Mouse (Mus musculus) liver, embryonic 14.5 days (tissue): Measurements from ENCODE around the gene Lcn6. TPM values are rescaled to one million over a fixed set of nuclear protein-coding genes. Genes with fewer than 3 reads are reported as not detected.
A peak's percentile ranks its signal among the peaks of the same experiment; 100 is the strongest.
"Not testable (repeated sequence)": the region's sequence is repeated elsewhere in the genome, so short reads cannot be mapped to it uniquely, and the experiment has no call there.

ENCODE experiments used
- ATAC-seq: fragments of 200-750 bp; cut with Nextera tagmentation; 2 replicates; pipeline ENCODE4 v1.8.0; 2017; ENCODE audit warnings: moderate number of reproducible peaks, mild to moderate bottlenecking, moderate library complexity; ENCODE audit not compliant: insufficient read depth
- DNase-seq, 3 experiments: peaks; one replicate each; pipeline ENCODE4 v3.0.0-alpha.2; 2012 to 2013; ENCODE audit warnings: low read depth in 3 of 3, low spot score in 3 of 3
- H3K27ac ChIP-seq: fragments of 300-500 bp; sonication (generic); 2 replicates; pipeline ENCODE4 v1.5.1; 2014; ENCODE audit warnings: moderate library complexity, mild to moderate bottlenecking, control low read depth, inconsistent platforms
- H3K27me3 ChIP-seq: fragments of 300-500 bp; sonication (generic); 2 replicates; pipeline ENCODE4 v1.6.1; 2014; ENCODE audit warnings: mild to moderate bottlenecking, low read length, moderate library complexity; ENCODE audit not compliant: control insufficient read depth, insufficient read depth
- H3K36me3 ChIP-seq: fragments of 300-500 bp; sonication (generic); replicated peaks from 2 replicates; pipeline ENCODE4 v1.6.1; 2014; ENCODE audit warnings: low read depth; ENCODE audit not compliant: control insufficient read depth, insufficient read depth
- H3K4me1 ChIP-seq, 2 experiments: fragments of 200-500 bp in 1 of 2; fragments of 300-500 bp in 1 of 2; sonication (generic) in 1 of 2; replicated peaks; 2 replicates each; pipeline ENCODE4 v1.6.1; 2012 to 2014; ENCODE audit warnings: antibody characterized with exemption in 1 of 2, inconsistent platforms in 1 of 2, low read length in 1 of 2; ENCODE audit not compliant: control insufficient read depth in 2 of 2, insufficient read depth in 2 of 2
- H3K4me2 ChIP-seq: fragments of 300-500 bp; sonication (generic); 2 replicates; pipeline ENCODE4 v1.6.1; 2014; ENCODE audit warnings: low read depth, mild to moderate bottlenecking, control low read depth, moderate library complexity
- H3K4me3 ChIP-seq, 2 experiments: fragments of 200-500 bp in 1 of 2; fragments of 300-500 bp in 1 of 2; sonication (generic) in 1 of 2; 2 replicates each; pipeline ENCODE4 v1.5.1; 2012 to 2014; ENCODE audit warnings: low read depth in 2 of 2, low read length in 2 of 2, mild to moderate bottlenecking in 2 of 2, control low read depth in 1 of 2, inconsistent platforms in 1 of 2, moderate library complexity in 1 of 2; ENCODE audit not compliant: insufficient read depth in 1 of 2
- H3K9ac ChIP-seq: fragments of 300-500 bp; sonication (generic); replicated peaks from 2 replicates; pipeline ENCODE4 v1.6.1; 2014; ENCODE audit warnings: mild to moderate bottlenecking, control low read depth, moderate library complexity
- H3K9me3 ChIP-seq: fragments of 300-500 bp; sonication (generic); 2 replicates; pipeline ENCODE4 v1.6.1; 2016; ENCODE audit warnings: low read length, mixed read lengths; ENCODE audit not compliant: control insufficient read depth
- CTCF ChIP-seq: IDR thresholded peaks from 2 replicates; pipeline ENCODE4 v1.5.1; 2016; ENCODE audit warnings: antibody characterized with exemption, low read depth, control low read depth
- EP300 ChIP-seq: IDR thresholded peaks from 2 replicates; pipeline ENCODE4 v1.6.1; 2016; ENCODE audit warnings: antibody characterized with exemption, low read depth
- WGBS: fragments of 180-500 bp; shearing (Covaris S2); extraction: QIAGEN DNeasy Blood & Tissue Kit; methylation state at CpG from one replicate; pipeline ENCODE4 v1.1.7; 2014; ENCODE audit not compliant: insufficient replicate concordance; 5-methylcytosine and 5-hydroxymethylcytosine counted together
- polyA plus RNA-seq, 2 experiments: library from polyadenylated mRNA; depleted of rRNA in 1 of 2; stranded (reverse) in 1 of 2; unstranded in 1 of 2; fragments of >200 nt; fragmentation: Nextera tagmentation in 1 of 2; extraction: Ambion mirVana in 1 of 2; gene quantifications; 2 replicates each; pipeline versions ENCODE4 v1.2.1 to v1.2.3; 2012 to 2014

The Lcn6 gene
- polyA plus RNA-seq, 2 experiments: not detected

DNA sequence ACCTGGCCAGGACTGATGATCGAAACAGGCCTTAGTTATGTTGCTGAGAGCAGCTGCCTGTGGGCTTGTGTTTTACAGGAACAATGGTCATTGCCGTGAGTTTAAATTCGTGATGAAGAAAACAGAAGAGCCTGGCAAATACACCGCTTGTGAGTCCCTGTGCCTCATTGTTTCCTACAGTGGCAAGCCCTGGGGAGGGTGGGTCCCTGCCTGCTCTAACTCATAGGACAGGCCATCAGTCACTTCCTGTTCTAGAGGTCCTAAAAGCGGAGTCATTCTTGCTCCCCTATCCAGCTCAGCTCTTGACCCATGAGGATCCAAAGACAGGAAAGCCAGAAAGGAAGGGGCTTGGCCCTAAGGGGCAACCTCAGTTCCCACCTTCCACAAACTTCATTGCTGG, 24.4 kb downstream of the Lcn6 start:
- no peaks in the 10 kb centered on the region for H3K9me3 ChIP-seq
- ATAC-seq (no peak), DNase-seq (no peak)
- no peaks in the 10 kb centered on the region for H3K27me3 ChIP-seq
- no peaks in the 10 kb centered on the region for H3K36me3 ChIP-seq
- no peak overlapping the region for H3K4me2 ChIP-seq
- no peaks in the 10 kb centered on the region for H3K4me1 ChIP-seq
- 37% methylated on average over 5 of the region's 5 CpGs for WGBS
- no peak overlapping the region for H3K27ac ChIP-seq
- no peak overlapping the region for H3K9ac ChIP-seq
- H3K4me3 ChIP-seq: no peak overlapping the region
- TF ChIP-seq CTCF: no peak

DNA sequence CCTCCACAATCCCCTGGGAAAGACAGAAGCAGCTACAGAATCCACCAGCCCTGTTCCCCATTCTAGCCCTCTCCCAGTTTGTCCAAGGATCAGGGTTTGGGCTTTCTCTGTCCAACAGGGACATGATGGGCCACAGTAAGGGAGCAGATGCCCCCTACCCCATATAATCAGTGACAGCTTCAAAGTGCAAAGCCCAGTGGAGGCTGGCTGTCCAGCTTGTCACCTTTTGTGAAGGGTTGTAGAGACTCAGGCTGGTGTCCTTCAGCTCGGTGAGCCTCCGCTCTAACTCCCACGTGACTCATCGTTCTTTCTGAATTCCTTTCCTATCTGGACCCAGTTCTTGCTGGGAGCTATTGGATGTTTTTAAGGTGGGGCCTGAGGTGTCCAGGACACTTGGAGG, 27.1 kb downstream of the Lcn6 start:
- H3K4me3 ChIP-seq: no peak overlapping the region
- H3K36me3 ChIP-seq: no peaks in the 10 kb centered on the region
- H3K4me2 ChIP-seq: no peak overlapping the region
- H3K9me3 ChIP-seq: no peaks in the 10 kb centered on the region
- WGBS: 74% methylated on average over 4 of the region's 4 CpGs
- no peaks in the 10 kb centered on the region for H3K4me1 ChIP-seq
- no peak overlapping the region for H3K9ac ChIP-seq
- H3K27me3 ChIP-seq: no peaks in the 10 kb centered on the region
- ATAC-seq (no peak), DNase-seq (no peak)
- TF ChIP-seq CTCF: no peak
- TF ChIP-seq EP300: no peak
- no peak overlapping the region for H3K27ac ChIP-seq

DNA sequence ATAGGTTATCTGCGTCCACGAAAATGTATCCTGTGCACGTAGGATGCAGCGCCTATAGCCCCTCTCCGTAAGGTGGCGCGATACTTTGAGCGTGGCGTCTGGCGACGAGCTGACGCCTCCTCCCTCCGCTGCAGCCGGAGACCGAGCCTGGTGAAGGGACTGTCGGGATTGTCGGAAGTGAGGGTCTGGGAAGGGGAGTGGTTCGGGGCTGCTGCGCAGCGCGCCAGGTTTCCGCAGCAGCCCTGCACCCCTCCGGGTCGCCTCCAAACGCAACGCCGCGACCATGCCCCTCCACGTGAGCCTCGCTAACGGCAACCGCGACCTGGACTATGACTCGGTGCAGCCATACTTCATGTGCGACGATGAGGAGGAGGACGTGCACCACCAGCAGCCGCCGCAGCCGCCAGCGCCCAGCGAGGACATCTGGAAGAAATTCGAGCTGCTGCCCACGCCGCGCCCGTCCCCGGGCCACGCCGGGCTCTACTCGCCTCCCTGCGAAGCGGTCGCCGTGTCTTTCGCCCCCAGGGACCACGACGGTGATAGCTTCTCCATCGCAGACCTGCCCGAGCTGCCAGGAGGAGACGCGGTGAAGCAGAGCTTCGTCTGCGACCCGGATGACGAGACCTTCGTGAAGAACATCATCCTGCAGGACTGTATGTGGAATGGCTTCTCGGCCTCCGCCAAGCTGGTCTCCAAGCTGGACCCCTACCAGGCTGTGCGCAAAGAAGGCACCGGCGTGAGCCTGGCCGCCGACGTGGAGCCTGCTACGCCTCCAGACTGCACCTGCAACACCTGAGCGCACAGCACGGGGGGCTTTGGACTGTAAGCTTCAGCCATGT, 30.3 kb downstream of the Lcn6 start, which contains the start of gene Bmyc:
Gene Bmyc, plus strand, starts transcription at position 97 of the 839 bp plus-strand sequence.
- under 1% methylated on average over 78 of the region's 78 CpGs for WGBS
- no peak within 1 kb of the TSS for H3K27ac ChIP-seq
- H3K9ac ChIP-seq: no peak within 1 kb of the TSS; the same call in 1 of the 2 replicates
- ATAC-seq: peak; percentile 56; the same call in 1 of the 2 replicates
- H3K4me3 ChIP-seq: peak within 1 kb of the TSS; percentile 46 to 48
- peak; percentile 56 for TF ChIP-seq CTCF
- TF ChIP-seq EP300: no peak
- no peaks in the 10 kb centered on the region for H3K9me3 ChIP-seq
- H3K27me3 ChIP-seq: no peaks in the 10 kb centered on the region
- H3K4me2 ChIP-seq: peak within 1 kb of the TSS; percentile 68
- H3K4me1 ChIP-seq: no peaks in the 10 kb centered on the region
- peak; percentile 24 to 28 (median 27) for DNase-seq
- no peaks in the 10 kb centered on the region for H3K36me3 ChIP-seq

DNA sequence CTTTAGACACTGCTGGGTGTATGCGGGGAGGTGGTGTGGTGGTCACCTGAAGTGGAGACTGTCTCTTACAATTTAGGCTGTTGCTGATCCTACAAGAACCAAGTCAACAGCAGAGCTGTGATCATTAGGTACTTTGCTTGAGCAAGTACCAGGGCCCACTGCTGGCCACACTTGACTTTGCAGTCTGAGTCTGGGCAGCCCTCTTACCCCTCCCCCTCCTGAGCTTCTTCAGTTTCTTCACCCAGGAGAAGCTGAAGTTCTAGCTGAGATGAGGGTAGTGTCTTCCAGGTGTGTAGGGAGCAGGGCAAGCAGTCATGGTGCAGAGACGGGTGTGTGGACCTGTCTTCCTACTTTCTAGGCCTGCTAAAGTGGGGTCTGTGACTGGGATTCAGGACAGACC, 31.5 kb downstream of the Lcn6 start:
- WGBS: 37% methylated on average over 2 of the region's 2 CpGs
- H3K9me3 ChIP-seq: no peaks in the 10 kb centered on the region

DNA sequence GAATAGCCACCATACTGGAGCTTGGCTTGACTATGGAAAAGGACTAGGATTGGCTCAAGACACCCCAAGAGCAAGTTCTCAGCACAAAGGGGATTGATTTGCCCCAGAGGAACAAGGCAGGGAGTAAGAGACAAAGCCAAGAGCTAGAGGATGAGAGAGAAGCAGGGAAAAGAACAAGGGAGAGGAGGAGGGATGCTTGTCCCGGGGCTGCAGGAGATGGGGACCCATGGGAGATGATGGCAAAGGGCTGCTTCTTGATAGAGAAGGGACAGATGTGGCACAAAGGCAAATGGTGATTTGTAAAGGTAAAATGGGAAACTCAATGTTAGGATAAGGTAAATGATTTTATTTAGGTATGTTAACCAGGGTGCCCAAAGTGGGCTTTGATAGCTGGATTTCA, 32.5 kb downstream of the Lcn6 start:
- H3K9me3 ChIP-seq, H3K27ac ChIP-seq, ATAC-seq, H3K4me2 ChIP-seq, DNase-seq, H3K4me3 ChIP-seq, H3K9ac ChIP-seq, H3K4me1 ChIP-seq, H3K27me3 ChIP-seq, H3K36me3 ChIP-seq: not testable (repeated sequence)
- WGBS: 45% methylated on average over 1 of the region's 1 CpGs

More for the DNA sequence above, 31.5 kb downstream of the Lcn6 start:
- Histone ChIP-seq H3K4me2 (no peak overlapping the region), H3K36me3 (no peaks in the 10 kb centered on the region), H3K27ac (no peak overlapping the region), H3K9ac (no peak overlapping the region), H3K4me1 (no peaks in the 10 kb centered on the region), H3K4me3 (no peak overlapping the region), H3K27me3 (no peaks in the 10 kb centered on the region)
- DNase-seq (no peak), ATAC-seq (no peak)
- TF ChIP-seq CTCF (peak; percentile 24; the same call in 1 of the 2 replicates), EP300 (no peak)

DNA sequence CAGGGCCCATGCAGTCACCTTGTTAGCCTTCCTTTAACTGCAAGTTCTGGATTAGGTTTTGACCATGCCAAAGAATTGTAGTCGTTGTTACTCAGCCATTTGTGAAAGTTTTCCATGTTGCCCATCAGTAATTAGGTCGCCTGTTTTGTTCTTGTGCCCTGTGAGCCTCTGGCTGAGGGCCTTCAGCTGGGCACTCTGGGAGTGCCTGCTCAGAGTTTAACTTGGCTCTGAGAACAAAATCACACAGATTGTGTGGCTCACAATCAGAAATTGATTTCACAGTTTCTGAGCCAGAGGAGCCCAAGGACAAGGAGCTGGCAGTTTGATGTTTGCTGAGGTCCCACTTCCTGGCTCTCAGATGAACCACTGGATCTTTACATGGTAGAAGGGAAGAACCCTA, 33.2 kb downstream of the Lcn6 start:
- not testable (repeated sequence) for H3K4me2 ChIP-seq, H3K4me3 ChIP-seq, H3K36me3 ChIP-seq, H3K27ac ChIP-seq, H3K9me3 ChIP-seq, H3K4me1 ChIP-seq, ATAC-seq, DNase-seq, H3K9ac ChIP-seq, H3K27me3 ChIP-seq
- WGBS: 53% methylated on average over 2 of the region's 2 CpGs

DNA sequence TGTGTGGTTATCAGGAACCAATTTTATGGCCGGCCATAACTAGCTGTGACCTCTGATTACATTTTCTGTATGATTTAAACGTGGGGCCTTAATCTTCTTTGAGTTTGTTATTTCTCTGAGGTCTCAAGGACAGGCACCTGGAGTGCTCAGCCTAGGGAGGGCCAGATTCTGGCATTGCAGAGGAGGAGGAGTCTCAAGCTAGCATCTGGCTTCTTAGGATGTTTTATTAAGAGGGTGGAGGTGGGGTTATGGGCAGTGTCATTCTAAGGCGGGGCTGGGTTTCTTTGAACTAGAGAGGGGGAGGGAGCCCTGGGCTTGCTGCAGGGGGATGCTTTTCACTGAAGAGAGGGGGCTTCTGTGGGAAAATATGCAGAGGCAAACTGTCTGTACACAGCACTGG, 35.1 kb downstream of the Lcn6 start:
- DNase-seq, H3K9ac ChIP-seq: not testable (repeated sequence)

More for the DNA sequence above, 35.1 kb downstream of the Lcn6 start:
- not testable (repeated sequence) for H3K36me3 ChIP-seq, H3K9me3 ChIP-seq, H3K27ac ChIP-seq, H3K4me3 ChIP-seq, H3K4me1 ChIP-seq, H3K4me2 ChIP-seq, H3K27me3 ChIP-seq, ATAC-seq
- 28% methylated on average over 3 of the region's 3 CpGs for WGBS
